Mouse (Mus musculus) CD4-positive, CD25-positive, alpha-beta regulatory T cell, adult 2 months (primary cell): Measurements from ENCODE around the gene Btg2.

Experiments
- DNase-seq: peaks from one replicate; pipeline ENCODE4 v3.0.0-alpha.2; 2012; ENCODE audit warnings: low read depth, low spot score

The Btg2 gene

GRCm38 (mm10) chr1:134078802-134079476 is at the start of gene Btg2:
Gene Btg2, minus strand, starts transcription at chr1:134079120.
- DNase-seq, result peak; percentile 97

GRCm38 (mm10) chr1:134122195-134122594 is 43.3 kb upstream of the Btg2 start:
- peak; percentile 61 for DNase-seq

GRCm38 (mm10) chr1:134120179-134120578 is 41.3 kb upstream of the Btg2 start:
- peak; percentile 84 for DNase-seq

- DNase-seq, result no peak
Measured at GRCm38 (mm10) chr1:134117110-134117509, 38.2 kb upstream of the Btg2 start.

GRCm38 (mm10) chr1:134115424-134115823 is 36.5 kb upstream of the Btg2 start:
- no peak for DNase-seq

- DNase-seq, result no peak
Measured at GRCm38 (mm10) chr1:134114730-134115129, 35.8 kb upstream of the Btg2 start.

GRCm38 (mm10) chr1:134114018-134114417 is 35.1 kb upstream of the Btg2 start:
- peak; percentile 8 for DNase-seq

GRCm38 (mm10) chr1:134113560-134113959 is 34.6 kb upstream of the Btg2 start:
- no peak for DNase-seq

GRCm38 (mm10) chr1:134110979-134111378 is 32.1 kb upstream of the Btg2 start, which contains the start of gene Chit1:
Gene Chit1, plus strand, starts transcription at chr1:134111242.
- DNase-seq, result peak; percentile 56

- DNase-seq, result no peak
Measured at GRCm38 (mm10) chr1:134110449-134110848, 31.5 kb upstream of the Btg2 start.

- DNase-seq, result peak; percentile 38
Measured at GRCm38 (mm10) chr1:134110015-134110414, 31.1 kb upstream of the Btg2 start.

GRCm38 (mm10) chr1:134107777-134108176 is 28.9 kb upstream of the Btg2 start:
- DNase-seq, result no peak

GRCm38 (mm10) chr1:134106719-134107118 is 27.8 kb upstream of the Btg2 start:
- peak; percentile 88 for DNase-seq

- no peak for DNase-seq
Measured at GRCm38 (mm10) chr1:134105764-134106430, 27.0 kb upstream of the Btg2 start.

GRCm38 (mm10) chr1:134105043-134105763 is 26.3 kb upstream of the Btg2 start:
- no peak for DNase-seq

GRCm38 (mm10) chr1:134103861-134104260 is 24.9 kb upstream of the Btg2 start:
- no peak for DNase-seq

- DNase-seq, result no peak
Measured at GRCm38 (mm10) chr1:134101593-134101992, 22.7 kb upstream of the Btg2 start.

- DNase-seq, result no peak
Measured at GRCm38 (mm10) chr1:134100928-134101327, 22.0 kb upstream of the Btg2 start.

- DNase-seq, result no peak
Measured at GRCm38 (mm10) chr1:134100401-134100800, 21.5 kb upstream of the Btg2 start.

- DNase-seq, result no peak
Measured at GRCm38 (mm10) chr1:134099516-134100235, 20.8 kb upstream of the Btg2 start.

GRCm38 (mm10) chr1:134098726-134099515 is 20.0 kb upstream of the Btg2 start:
- DNase-seq, result peak; percentile 90
